ENCODE assay signal across 11 mouse cellular contexts in genomic region chr16:58481906-58482270, GRCm38 (mm10). TPM values are rescaled to one million over a fixed set of nuclear protein-coding genes. Genes with fewer than 3 reads are reported as not detected.
DNase-seq lines count a peak whose midpoint lies in the region; ATAC-seq and TF ChIP-seq lines count a peak whose summit lies in the region.
"Had no signal": no experiment of that assay in that cellular context is flagged by ENCODE, and none has a peak within 500 bp of the region (broad histone marks: within the 10 kb centered on the region; RNA-seq: fewer than 3 reads in every experiment).

No protein-coding gene starts in this region.

- peaks cover 34% of the 10 kb centered on the region for H3K4me1 ChIP-seq in kidney, embryonic 15.5 days
- peaks cover 18% of the 10 kb centered on the region for H3K4me1 ChIP-seq in spleen, adult 2 months (ENCODE audit: control insufficient read depth, insufficient read depth, insufficient read length)
- H3K4me1 ChIP-seq: limb, embryonic 15.5 days; midbrain, embryonic 10.5 days had no signal

- no peak for TF ChIP-seq CTCF in spleen, adult 2 months (IDR thresholded peaks at IDR 0.05; ENCODE audit: extremely low read depth, insufficient read depth, insufficient read length, insufficient replicate concordance)

- H3K4me2 ChIP-seq in kidney, embryonic 15.5 days: no peak overlapping the region
- H3K4me2 ChIP-seq: limb, embryonic 15.5 days had no signal

- no peak overlapping the region for H3K9ac ChIP-seq in kidney, embryonic 15.5 days
- H3K9ac ChIP-seq: limb, embryonic 15.5 days had no signal

- peaks cover 39% of the 10 kb centered on the region for H3K36me3 ChIP-seq in kidney, embryonic 15.5 days
- peaks cover 6% of the 10 kb centered on the region for H3K36me3 ChIP-seq in spleen, adult 2 months (ENCODE audit: control insufficient read depth, insufficient read depth, low read length)

- no peaks in the 10 kb centered on the region for H3K9me3 ChIP-seq in kidney, embryonic 15.5 days (replicated peaks)
- H3K9me3 ChIP-seq: limb, embryonic 15.5 days had no signal

- 64% methylated on average over 5 of the region's 5 CpGs for WGBS in kidney, embryonic 15.5 days
- WGBS in spleen, adult 2 months: 30% methylated on average over 5 of the region's 5 CpGs

- H3K27ac ChIP-seq in kidney, embryonic 15.5 days: peak overlapping the region; percentile 90
- peak overlapping the region; percentile 86 for H3K27ac ChIP-seq in spleen, adult 2 months (ENCODE audit: insufficient read depth, low read length)
- H3K27ac ChIP-seq: limb, embryonic 15.5 days; midbrain, embryonic 10.5 days had no signal

- H3K4me3 ChIP-seq in kidney, embryonic 15.5 days (replicated peaks): no peak overlapping the region
- no peak overlapping the region for H3K4me3 ChIP-seq in spleen, adult 2 months (ENCODE audit: extremely low read depth, insufficient read depth, insufficient read length)
- H3K4me3 ChIP-seq: limb, embryonic 15.5 days; midbrain, embryonic 10.5 days had no signal

- no peak for TF ChIP-seq POLR2A in spleen, adult 2 months (IDR thresholded peaks at IDR 0.05; ENCODE audit: low read depth, low read length)

- no peak for DNase-seq in frontal cortex, postnatal 10 days (ENCODE audit: low spot score in 2 of 2)
- no peak for DNase-seq in kidney, postnatal 14 days
- no peak for DNase-seq in spleen, adult 2 months (ENCODE audit: low read depth in 1 of 2, low spot score in 2 of 2)
- DNase-seq in spleen, postnatal 14 days (ENCODE audit: low spot score in 2 of 2): no peak
- no peak for DNase-seq in embryo, embryonic 10.5 days (ENCODE audit: low spot score)
- DNase-seq: cerebellum, adult 11-12 months had no signal

- peak; percentile 58 for ATAC-seq in frontal cortex, adult (ENCODE audit: low TSS enrichment)
- peak; percentile 33 for ATAC-seq in kidney, embryonic 15.5 days (replicated peaks; ENCODE audit: low FRiP score)
- no peak for ATAC-seq in erythroid progenitor cell, adult 5-6 weeks (replicated peaks; ENCODE audit: low FRiP score, poor library complexity, severe bottlenecking)

- H3K27me3 ChIP-seq in kidney, embryonic 15.5 days: no peaks in the 10 kb centered on the region
- H3K27me3 ChIP-seq in spleen, adult 2 months (ENCODE audit: control insufficient read depth, insufficient read depth, low read length): no peaks in the 10 kb centered on the region
- H3K27me3 ChIP-seq: limb, embryonic 15.5 days had no signal

RNA-seq across cellular contexts. Expression of gene St3gal6, which starts 42.2 kb away (rescaled TPM):
- polyA plus RNA-seq in kidney, embryonic 15.5 days (2015; fragmentation: Nextera tagmentation; extraction: Ambion mirVana): 71.9 and 75.2 TPM in 2 replicates
- 10.8 and 12.0 TPM in 2 replicates for polyA plus RNA-seq in spleen, adult 2 months (2012; rRNA removed)
- total RNA-seq in erythroid progenitor cell, adult 5-6 weeks (2015; ENCODE audit: low replicate concordance): 106 and 111 TPM in 2 replicates
- total RNA-seq in erythroid progenitor cell, adult 5-6 weeks (2017; ENCODE audit: low replicate concordance): 119 and 127 TPM in 2 replicates
